In the genomic region with DNA sequence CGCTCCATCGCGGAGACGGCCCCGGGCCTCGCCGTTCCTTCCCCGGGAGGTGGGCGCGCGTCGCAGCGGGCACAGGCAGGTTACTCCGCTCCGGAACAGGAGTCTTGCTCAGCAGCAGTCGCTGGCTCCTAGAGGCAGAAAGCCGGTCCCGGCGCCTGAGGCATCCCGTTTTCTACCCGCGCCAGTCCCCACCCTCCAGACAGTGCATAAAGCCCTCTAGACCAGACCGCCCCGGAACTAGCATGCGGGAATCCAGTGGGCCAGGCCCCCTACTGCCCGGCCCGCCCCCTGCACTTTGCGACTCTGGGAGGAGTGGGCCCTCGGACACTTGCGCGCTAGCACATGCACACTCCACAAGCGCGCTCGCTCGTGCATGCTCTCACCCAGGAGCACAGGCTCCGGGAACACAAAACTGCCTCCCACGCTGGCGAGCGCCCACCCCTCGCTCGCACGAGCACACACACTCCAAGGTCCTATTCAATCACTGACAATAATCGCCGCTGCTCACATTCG, we compare ENCODE assay signal across 8 mouse cellular contexts. TPM values are rescaled to one million over a fixed set of nuclear protein-coding genes. Genes with fewer than 3 reads are reported as not detected.
A peak's percentile ranks its signal among the peaks of the same experiment; 100 is the strongest.
DNase-seq lines count a peak whose midpoint lies in the region; ATAC-seq and TF ChIP-seq lines count a peak whose summit lies in the region.
"Had no signal": no experiment of that assay in that cellular context is flagged by ENCODE, and none has a peak within 500 bp of the region (broad histone marks: within the 10 kb centered on the region; RNA-seq: fewer than 3 reads in every experiment).

A gene (minus strand): TSS at position 180 of the 513 bp plus-strand sequence.

- 1% methylated on average over 45 of the region's 45 CpGs for WGBS in embryonic facial prominence, embryonic 12.5 days
- WGBS in hindbrain, embryonic 12.5 days: under 1% methylated on average over 45 of the region's 45 CpGs
- under 1% methylated on average over 45 of the region's 45 CpGs for WGBS in limb, embryonic 10.5 days
- under 1% methylated on average over 42 of the region's 45 CpGs for WGBS in stomach, postnatal 0 days

- peak within 1 kb of the TSS; percentile 59 for H3K4me3 ChIP-seq in embryonic facial prominence, embryonic 12.5 days
- H3K4me3 ChIP-seq in hindbrain, embryonic 12.5 days: peak within 1 kb of the TSS; percentile 69
- H3K4me3 ChIP-seq in limb, embryonic 10.5 days: peak within 1 kb of the TSS; percentile 63
- H3K4me3 ChIP-seq in stomach, postnatal 0 days (ENCODE audit: low read depth, low read length): peak within 1 kb of the TSS; percentile 55

- peak; percentile 92 for ATAC-seq in embryonic facial prominence, embryonic 12.5 days (ENCODE audit: insufficient number of reproducible peaks, insufficient read depth, low FRiP score, low TSS enrichment)
- peak; percentile 90 for ATAC-seq in hindbrain, embryonic 12.5 days (ENCODE audit: low FRiP score)
- 0 out of 2 replicates have a peak, but pooled peaks have one; percentile 26 for ATAC-seq in megakaryocyte-erythroid progenitor cell, adult 5-6 weeks (replicated peaks; ENCODE audit: low FRiP score, low TSS enrichment, poor library complexity, severe bottlenecking)
- ATAC-seq in stomach, postnatal 0 days (ENCODE audit: low FRiP score, low TSS enrichment): peak; percentile 49; the same call in 1 of the 2 replicates

- peak; percentile 27 for TF ChIP-seq CTCF in stomach, postnatal 0 days (IDR thresholded peaks at IDR 0.05; ENCODE audit: low read depth)

- H3K4me1 ChIP-seq in embryonic facial prominence, embryonic 12.5 days: peaks cover 9% of the 10 kb centered on the region
- H3K4me1 ChIP-seq in hindbrain, embryonic 12.5 days: peaks cover 27% of the 10 kb centered on the region
- peaks cover 41% of the 10 kb centered on the region for H3K4me1 ChIP-seq in limb, embryonic 10.5 days
- peaks cover 6% of the 10 kb centered on the region; the same call in 1 of the 2 replicates for H3K4me1 ChIP-seq in stomach, postnatal 0 days (replicated peaks; ENCODE audit: control insufficient read depth, insufficient read depth)

- H3K36me3 ChIP-seq in embryonic facial prominence, embryonic 12.5 days: no peaks in the 10 kb centered on the region
- no peaks in the 10 kb centered on the region for H3K36me3 ChIP-seq in hindbrain, embryonic 12.5 days
- no peaks in the 10 kb centered on the region for H3K36me3 ChIP-seq in limb, embryonic 10.5 days
- H3K36me3 ChIP-seq in stomach, postnatal 0 days (ENCODE audit: control insufficient read depth, insufficient read depth, low read length): no peaks in the 10 kb centered on the region

- H3K27ac ChIP-seq in embryonic facial prominence, embryonic 12.5 days: no peak within 1 kb of the TSS
- H3K27ac ChIP-seq in hindbrain, embryonic 12.5 days: no peak within 1 kb of the TSS
- no peak within 1 kb of the TSS for H3K27ac ChIP-seq in limb, embryonic 10.5 days
- H3K27ac ChIP-seq in stomach, postnatal 0 days (replicated peaks): no peak within 1 kb of the TSS

- TF ChIP-seq EP300 in stomach, postnatal 0 days (optimal IDR thresholded peaks at IDR 0.05): no peak

- H3K27me3 ChIP-seq in embryonic facial prominence, embryonic 12.5 days: peaks cover 59% of the 10 kb centered on the region
- peaks cover 55% of the 10 kb centered on the region for H3K27me3 ChIP-seq in hindbrain, embryonic 12.5 days
- peaks cover 82% of the 10 kb centered on the region for H3K27me3 ChIP-seq in limb, embryonic 10.5 days (ENCODE audit: low read depth, poor library complexity, severe bottlenecking)
- H3K27me3 ChIP-seq in stomach, postnatal 0 days (ENCODE audit: control insufficient read depth, insufficient read depth, low read length): peaks cover 16% of the 10 kb centered on the region; the same call in 1 of the 2 replicates

- H3K9ac ChIP-seq in embryonic facial prominence, embryonic 12.5 days: peak within 1 kb of the TSS; percentile 25; the same call in 1 of the 2 replicates
- peak within 1 kb of the TSS; percentile 63 for H3K9ac ChIP-seq in hindbrain, embryonic 12.5 days
- H3K9ac ChIP-seq in stomach, postnatal 0 days (ENCODE audit: low read length): 0 out of 2 replicates have a peak within 1 kb of the TSS, but pooled peaks have one; percentile 27

- peak; percentile 3 to 13 for DNase-seq in spleen, postnatal 10 days (ENCODE audit: low spot score in 2 of 2)
- no peak for DNase-seq in spleen, adult 12 weeks (ENCODE audit: low spot score)
- DNase-seq in limb, embryonic 10.5 days (ENCODE audit: low spot score): peak; percentile 67
- DNase-seq in stomach, postnatal 0 days (ENCODE audit: low spot score): peak; percentile 47

- H3K4me2 ChIP-seq in embryonic facial prominence, embryonic 12.5 days (replicated peaks): peak within 1 kb of the TSS; percentile 95
- peak within 1 kb of the TSS; percentile 97 for H3K4me2 ChIP-seq in hindbrain, embryonic 12.5 days (replicated peaks)
- H3K4me2 ChIP-seq in stomach, postnatal 0 days (replicated peaks; ENCODE audit: low read depth): peak within 1 kb of the TSS; percentile 97

- H3K9me3 ChIP-seq in embryonic facial prominence, embryonic 12.5 days: no peaks in the 10 kb centered on the region
- no peaks in the 10 kb centered on the region for H3K9me3 ChIP-seq in hindbrain, embryonic 12.5 days (replicated peaks)
- no peaks in the 10 kb centered on the region for H3K9me3 ChIP-seq in limb, embryonic 10.5 days (replicated peaks)
- no peaks in the 10 kb centered on the region for H3K9me3 ChIP-seq in stomach, postnatal 0 days (ENCODE audit: control insufficient read depth, low read length)

RNA-seq across cellular contexts. Expression of the gene that starts here (rescaled TPM):
- polyA plus RNA-seq in embryonic facial prominence, embryonic 12.5 days (2016; fragmentation: Nextera tagmentation; extraction: Ambion mirVana): 1.0 and 1.3 TPM in 2 replicates
- polyA plus RNA-seq in hindbrain, embryonic 12.5 days (2016; fragmentation: Nextera tagmentation; extraction: Ambion mirVana): 2.6 and 3.2 TPM in 2 replicates
- polyA plus RNA-seq in limb, embryonic 10.5 days (2016; fragmentation: Nextera tagmentation; extraction: Ambion mirVana): 0.15 and 0.18 TPM in 2 replicates
- total RNA-seq in megakaryocyte-erythroid progenitor cell, adult 5-6 weeks (2014; fragmentation: Nextera tagmentation): not detected in 2 replicates
- not detected in 2 replicates for total RNA-seq in megakaryocyte-erythroid progenitor cell, adult 5-6 weeks (2017)
- 0.29 TPM in 2 replicates for polyA plus RNA-seq in stomach, postnatal 0 days (2015; fragmentation: Nextera tagmentation; extraction: Ambion mirVana)
- total RNA-seq: neutrophil, adult 5-6 weeks had no signal

Comparison
In these comparisons a context has a peak if more than half of its experiments do, and no peak if none do; other contexts are left out.
1. Peak in DNase-seq and H3K4me3 ChIP-seq in limb, embryonic 10.5 days; RNA of the gene not detected or under 1 TPM.
2. Peak in ATAC-seq in megakaryocyte-erythroid progenitor cell, adult 5-6 weeks; RNA of the gene not detected or under 1 TPM.
3. Peak in DNase-seq, ATAC-seq, H3K4me3 ChIP-seq, H3K9ac ChIP-seq and H3K4me2 ChIP-seq in stomach, postnatal 0 days; RNA of the gene not detected or under 1 TPM.
4. ATAC-seq: peak in every context shown above with its lines; median percentile 92 in embryonic facial prominence, embryonic 12.5 days; 90 in hindbrain, embryonic 12.5 days; 49 in stomach, postnatal 0 days; 26 in megakaryocyte-erythroid progenitor cell, adult 5-6 weeks.